Mouse (Mus musculus) embryonic facial prominence, embryonic 12.5 days (tissue): ENCODE data around the gene Kazn. TPM values are rescaled to one million over a fixed set of nuclear protein-coding genes. Genes with fewer than 3 reads are reported as not detected.

ENCODE experiments used
- ATAC-seq: fragments of 200-750 bp; cut with Nextera tagmentation; 2 replicates; pipeline ENCODE4 v1.8.0; 2017; ENCODE audit not compliant: insufficient number of reproducible peaks, insufficient read depth, low FRiP score, low TSS enrichment
- H3K27ac ChIP-seq: fragments of 300-500 bp; sonication (generic); 2 replicates; pipeline ENCODE4 v1.5.1; 2016; ENCODE audit warnings: mild to moderate bottlenecking
- H3K27me3 ChIP-seq: fragments of 300-500 bp; sonication (generic); 2 replicates; pipeline ENCODE4 v1.6.1; 2016; ENCODE audit warnings: mild to moderate bottlenecking, moderate library complexity
- H3K36me3 ChIP-seq: fragments of 300-500 bp; sonication (generic); 2 replicates; pipeline ENCODE4 v1.6.1; 2016; ENCODE audit warnings: mild to moderate bottlenecking
- H3K4me1 ChIP-seq: fragments of 300-500 bp; sonication (generic); 2 replicates; pipeline ENCODE4 v1.6.1; 2016
- H3K4me2 ChIP-seq: fragments of 300-500 bp; sonication (generic); replicated peaks from 2 replicates; pipeline ENCODE4 v1.6.1; 2016; ENCODE audit warnings: mild to moderate bottlenecking, moderate library complexity
- H3K4me3 ChIP-seq: fragments of 300-500 bp; sonication (generic); 2 replicates; pipeline ENCODE4 v1.5.1; 2016; ENCODE audit warnings: mild to moderate bottlenecking
- H3K9ac ChIP-seq: fragments of 300-500 bp; sonication (generic); 2 replicates; pipeline ENCODE4 v1.6.1; 2016; ENCODE audit warnings: mild to moderate bottlenecking, moderate library complexity
- H3K9me3 ChIP-seq: fragments of 300-500 bp; sonication (generic); 2 replicates; pipeline ENCODE4 v1.6.1; 2016; ENCODE audit warnings: mild to moderate bottlenecking, moderate library complexity
- WGBS: fragments of 180-500 bp; shearing (Covaris S2); methylation state at CpG from one replicate; pipeline ENCODE4 v1.1.7; 2016; 5-methylcytosine and 5-hydroxymethylcytosine counted together
- polyA plus RNA-seq: library from polyadenylated mRNA; unstranded; fragments of >200 nt; fragmentation: Nextera tagmentation; extraction: Ambion mirVana; gene quantifications from 2 replicates; pipeline ENCODE4 v1.2.1, GENCODE M21; 2016

The Kazn gene
- 23.1 and 24.2 TPM in 2 replicates for polyA plus RNA-seq

DNA sequence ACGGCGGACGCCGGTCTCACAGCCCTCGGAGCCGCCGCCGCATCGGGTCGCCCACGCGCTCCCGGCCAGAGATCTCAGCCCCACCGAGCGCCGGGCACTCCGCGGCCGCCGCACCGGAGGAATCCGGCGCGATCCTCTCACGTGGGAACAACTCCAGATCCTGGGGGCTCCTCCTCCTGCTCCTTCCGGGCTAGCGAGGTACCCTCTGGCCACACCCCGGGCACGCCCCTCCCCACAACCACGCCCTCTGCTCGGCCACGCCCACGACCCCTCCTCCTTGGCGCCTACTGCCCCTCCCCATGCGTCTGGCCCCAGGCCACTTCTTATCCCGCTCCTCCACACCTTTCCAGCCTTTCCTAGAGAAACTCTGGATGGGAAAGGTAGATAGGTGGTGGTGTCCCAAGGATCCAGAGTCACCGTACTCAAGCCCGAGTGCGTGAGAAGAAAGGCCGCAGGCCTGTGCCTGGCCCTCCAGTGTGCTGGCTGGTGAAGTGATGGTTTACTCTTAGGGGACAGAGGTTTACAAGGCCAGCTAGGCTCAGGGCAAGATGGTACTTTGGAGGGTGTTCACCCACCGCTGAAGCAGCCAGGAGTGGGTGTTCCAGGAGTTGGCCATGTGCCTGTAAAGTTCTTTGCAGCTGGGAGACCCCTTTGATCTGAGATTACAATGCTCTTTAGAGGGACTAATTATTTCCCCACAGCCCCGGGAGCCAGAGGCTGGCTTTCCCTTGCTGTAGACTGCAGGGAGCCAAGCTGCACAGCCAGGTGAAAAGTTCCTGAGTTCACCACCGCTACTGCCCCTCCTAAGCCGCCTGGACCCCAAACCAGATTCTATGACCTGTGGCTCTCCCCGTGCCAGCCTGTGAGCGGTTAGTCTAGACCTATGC lies at the start of gene Kazn:
TSS of gene Kazn (minus strand) at position 162 of the 887 bp plus-strand sequence.
- Histone ChIP-seq H3K27ac (peak within 1 kb of the TSS; percentile 77), H3K4me1 (peaks cover 30% of the 10 kb centered on the region), H3K9ac (peak within 1 kb of the TSS; percentile 78), H3K27me3 (no peaks in the 10 kb centered on the region), H3K4me2 (peak within 1 kb of the TSS; percentile 96), H3K36me3 (no peaks in the 10 kb centered on the region), H3K9me3 (no peaks in the 10 kb centered on the region), H3K4me3 (peak within 1 kb of the TSS; percentile 65)
- WGBS = 4% methylated on average over 46 of the region's 46 CpGs
- ATAC-seq = peak; percentile 52

DNA sequence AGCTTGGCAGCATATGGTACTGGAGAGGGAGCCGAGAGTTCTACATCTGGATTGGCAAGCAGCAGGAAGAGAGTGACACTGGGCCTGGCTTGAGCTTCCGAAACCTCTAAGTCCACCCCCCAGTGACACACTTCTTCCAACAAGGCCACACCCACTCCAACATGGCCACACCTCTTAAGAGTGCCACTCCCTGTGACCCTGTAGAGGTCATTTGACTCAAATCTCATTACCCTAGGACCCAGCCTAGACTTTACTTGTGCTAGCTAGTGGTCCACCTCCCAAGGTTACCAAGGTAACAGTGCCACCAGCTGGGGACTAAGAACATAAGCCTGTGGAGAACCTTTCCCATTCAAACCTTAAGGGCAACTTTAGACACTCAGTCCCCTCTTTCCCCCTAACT lies 46.3 kb upstream of the Kazn start:
- WGBS = 96% methylated on average over 2 of the region's 2 CpGs
- H3K9ac ChIP-seq = no peak overlapping the region
- no peak overlapping the region for H3K4me3 ChIP-seq
- no peaks in the 10 kb centered on the region for H3K27me3 ChIP-seq
- H3K27ac ChIP-seq = no peak overlapping the region
- peaks cover 5% of the 10 kb centered on the region; the same call in 1 of the 2 replicates for H3K9me3 ChIP-seq
- no peak for ATAC-seq
- H3K4me2 ChIP-seq = no peak overlapping the region
- H3K36me3 ChIP-seq = no peaks in the 10 kb centered on the region
- no peaks in the 10 kb centered on the region for H3K4me1 ChIP-seq

DNA sequence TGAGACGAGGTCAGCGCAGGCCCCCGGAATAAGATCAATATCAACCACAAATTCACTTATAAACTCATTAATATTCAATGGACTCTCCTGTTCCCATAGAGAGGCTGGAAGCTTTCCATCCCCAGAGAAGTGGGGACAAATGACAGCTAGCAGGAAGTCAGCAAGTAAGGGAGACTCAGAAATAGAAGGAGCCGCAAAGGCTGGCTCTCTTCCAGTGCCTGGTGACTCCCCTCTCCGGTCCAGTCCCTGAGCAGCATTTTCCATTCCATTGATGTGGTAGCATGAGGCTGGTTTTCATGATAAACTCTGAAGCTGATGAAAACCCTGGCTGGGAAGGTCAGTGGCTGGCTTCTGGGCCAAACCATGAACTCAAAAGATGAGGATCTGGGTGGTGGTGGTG lies 44.7 kb upstream of the Kazn start:
- Histone ChIP-seq H3K27ac (no peak overlapping the region), H3K36me3 (no peaks in the 10 kb centered on the region), H3K27me3 (no peaks in the 10 kb centered on the region), H3K4me1 (no peaks in the 10 kb centered on the region), H3K4me2 (no peak overlapping the region), H3K4me3 (no peak overlapping the region), H3K9ac (no peak overlapping the region), H3K9me3 (peaks cover 5% of the 10 kb centered on the region; the same call in 1 of the 2 replicates)
- no peak for ATAC-seq
- WGBS = 89% methylated on average over 5 of the region's 5 CpGs

- Histone ChIP-seq H3K36me3 (no peaks in the 10 kb centered on the region), H3K4me1 (peaks cover 12% of the 10 kb centered on the region), H3K4me2 (peak overlapping the region; percentile 22; the same call in 1 of the 2 replicates), H3K9ac (no peak overlapping the region), H3K9me3 (no peaks in the 10 kb centered on the region), H3K27ac (peak overlapping the region; percentile 36; the same call in 1 of the 2 replicates), H3K4me3 (no peak overlapping the region), H3K27me3 (no peaks in the 10 kb centered on the region)
- WGBS = 85% methylated on average over 6 of the region's 6 CpGs
- ATAC-seq = no peak
Observed at GRCm38 (mm10) chr4:142278197-142278575, 39.0 kb upstream of the Kazn start.

DNA sequence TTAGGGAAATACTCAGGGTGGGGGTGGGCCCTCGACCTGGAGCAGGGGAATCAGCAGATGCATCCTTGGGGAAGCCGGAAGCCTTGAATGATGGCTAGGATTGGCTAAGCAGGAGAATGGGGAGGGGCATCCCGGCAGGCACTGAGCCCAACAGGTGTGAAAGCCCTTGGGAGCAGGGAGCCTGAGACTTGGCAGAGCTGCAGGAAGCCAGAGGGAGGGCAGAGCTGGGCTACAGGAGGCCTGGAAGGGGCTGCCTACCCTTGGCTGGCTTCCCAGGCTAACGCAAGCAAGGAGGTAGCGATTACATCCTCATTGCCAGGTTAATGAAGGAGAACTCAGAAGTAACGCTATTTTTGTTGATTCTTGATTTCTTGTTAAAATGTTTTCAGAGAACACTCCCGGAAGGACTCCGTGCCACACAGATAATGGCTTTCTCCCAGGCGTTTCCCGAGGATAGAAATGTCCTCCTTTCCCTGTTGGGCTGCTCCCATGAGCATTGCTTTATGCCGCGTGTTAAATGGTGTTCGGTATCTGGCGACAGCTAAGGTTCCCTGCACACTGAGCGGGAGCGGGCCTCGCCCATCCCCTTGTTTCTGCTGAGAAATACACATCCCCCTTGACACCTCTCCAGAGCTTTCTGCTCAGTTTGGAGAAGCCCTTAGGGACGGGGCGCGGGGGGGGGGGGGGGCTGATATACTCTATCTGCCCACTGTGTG lies 38.4 kb upstream of the Kazn start:
- no peak overlapping the region for H3K4me3 ChIP-seq
- WGBS = 37% methylated on average over 20 of the region's 20 CpGs
- H3K4me2 ChIP-seq = peak overlapping the region; percentile 22; the same call in 1 of the 2 replicates
- H3K36me3 ChIP-seq = no peaks in the 10 kb centered on the region
- peaks cover 12% of the 10 kb centered on the region for H3K4me1 ChIP-seq
- no peak overlapping the region for H3K9ac ChIP-seq
- no peaks in the 10 kb centered on the region for H3K27me3 ChIP-seq
- ATAC-seq = peak; percentile 78
- H3K27ac ChIP-seq = peak overlapping the region; percentile 36; the same call in 1 of the 2 replicates
- no peaks in the 10 kb centered on the region for H3K9me3 ChIP-seq

- no peaks in the 10 kb centered on the region for H3K27me3 ChIP-seq
- no peak for ATAC-seq
- H3K9me3 ChIP-seq = no peaks in the 10 kb centered on the region
- H3K9ac ChIP-seq = no peak overlapping the region
- 39% methylated on average over 2 of the region's 2 CpGs for WGBS
- peaks cover 15% of the 10 kb centered on the region for H3K4me1 ChIP-seq
- no peaks in the 10 kb centered on the region for H3K36me3 ChIP-seq
- no peak overlapping the region for H3K4me3 ChIP-seq
- H3K27ac ChIP-seq = no peak overlapping the region
- no peak overlapping the region for H3K4me2 ChIP-seq
Observed at GRCm38 (mm10) chr4:142275242-142275641, 36.0 kb upstream of the Kazn start.

GRCm38 (mm10) chr4:142274441-142275234 lies 35.4 kb upstream of the Kazn start:
- H3K9ac ChIP-seq = no peak overlapping the region
- no peaks in the 10 kb centered on the region for H3K27me3 ChIP-seq
- no peak for ATAC-seq
- H3K27ac ChIP-seq = no peak overlapping the region
- H3K4me2 ChIP-seq = no peak overlapping the region
- peaks cover 15% of the 10 kb centered on the region for H3K4me1 ChIP-seq
- H3K9me3 ChIP-seq = no peaks in the 10 kb centered on the region
- no peaks in the 10 kb centered on the region for H3K36me3 ChIP-seq
- no peak overlapping the region for H3K4me3 ChIP-seq
- 66% methylated on average over 11 of the region's 11 CpGs for WGBS

- no peak overlapping the region for H3K9ac ChIP-seq
- H3K4me3 ChIP-seq = no peak overlapping the region
- no peaks in the 10 kb centered on the region for H3K27me3 ChIP-seq
- H3K27ac ChIP-seq = no peak overlapping the region
- no peak for ATAC-seq
- 82% methylated on average over 3 of the region's 3 CpGs for WGBS
- H3K9me3 ChIP-seq = peaks cover 5% of the 10 kb centered on the region; the same call in 1 of the 2 replicates
- H3K4me2 ChIP-seq = no peak overlapping the region
- peaks cover 13% of the 10 kb centered on the region for H3K4me1 ChIP-seq
- no peaks in the 10 kb centered on the region for H3K36me3 ChIP-seq
Observed at GRCm38 (mm10) chr4:142271506-142271905, 32.3 kb upstream of the Kazn start.

DNA sequence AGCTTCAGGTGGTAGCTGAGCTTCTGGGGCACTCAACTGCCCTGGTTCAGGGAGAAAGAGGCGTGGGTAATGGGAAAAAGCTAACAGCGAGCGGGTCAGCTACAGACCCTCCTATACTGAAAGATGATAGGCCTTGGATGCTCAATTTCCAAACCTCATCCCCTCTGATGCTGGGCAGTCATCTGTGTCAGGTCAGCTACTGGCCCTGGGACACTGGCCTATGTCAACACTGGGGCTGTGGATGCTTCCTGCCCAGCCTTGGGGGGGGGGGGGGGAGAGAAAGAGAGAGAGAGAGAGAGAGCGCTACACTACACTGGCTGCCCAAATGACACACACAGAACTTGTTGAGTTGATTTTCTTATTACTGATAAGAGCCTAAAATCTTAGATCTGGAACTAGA lies 28.6 kb upstream of the Kazn start:
- peaks cover 5% of the 10 kb centered on the region; the same call in 1 of the 2 replicates for H3K9me3 ChIP-seq
- H3K9ac ChIP-seq = no peak overlapping the region
- H3K27me3 ChIP-seq = no peaks in the 10 kb centered on the region
- H3K4me2 ChIP-seq = no peak overlapping the region
- peaks cover 22% of the 10 kb centered on the region for H3K4me1 ChIP-seq
- 32% methylated on average over 4 of the region's 4 CpGs for WGBS
- no peaks in the 10 kb centered on the region for H3K36me3 ChIP-seq
- no peak for ATAC-seq
- H3K4me3 ChIP-seq = no peak overlapping the region
- H3K27ac ChIP-seq = no peak overlapping the region

DNA sequence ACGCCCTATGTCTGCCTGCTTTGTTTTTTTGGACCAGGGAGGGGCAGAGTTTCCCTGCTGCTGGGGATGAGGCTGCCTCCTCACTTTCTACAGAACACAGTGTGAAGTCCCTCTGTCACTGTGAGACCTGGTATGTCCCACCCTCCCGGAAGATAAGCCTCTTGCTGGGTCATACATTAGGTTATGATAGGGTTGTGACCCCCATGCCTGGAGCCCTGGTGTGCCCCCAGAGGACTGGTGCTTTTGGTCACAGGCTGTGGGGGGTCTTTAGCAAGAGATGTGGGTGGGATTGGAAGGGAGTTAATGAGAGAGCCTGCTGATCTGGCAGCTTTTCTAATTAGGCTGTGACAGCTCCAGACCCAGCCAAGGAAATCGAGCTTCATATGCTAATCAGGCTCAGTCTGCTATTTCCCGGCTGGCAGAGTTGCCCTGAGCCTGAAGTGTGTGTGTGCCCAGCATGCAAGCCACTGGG lies 28.2 kb upstream of the Kazn start:
- Histone ChIP-seq H3K9ac (no peak overlapping the region), H3K27ac (no peak overlapping the region), H3K4me3 (no peak overlapping the region), H3K27me3 (no peaks in the 10 kb centered on the region), H3K9me3 (peaks cover 5% of the 10 kb centered on the region; the same call in 1 of the 2 replicates), H3K36me3 (no peaks in the 10 kb centered on the region), H3K4me2 (no peak overlapping the region), H3K4me1 (peaks cover 22% of the 10 kb centered on the region)
- 15% methylated on average over 4 of the region's 4 CpGs for WGBS
- 0 out of 2 replicates have a peak, but pooled peaks have one; percentile 19 for ATAC-seq

DNA sequence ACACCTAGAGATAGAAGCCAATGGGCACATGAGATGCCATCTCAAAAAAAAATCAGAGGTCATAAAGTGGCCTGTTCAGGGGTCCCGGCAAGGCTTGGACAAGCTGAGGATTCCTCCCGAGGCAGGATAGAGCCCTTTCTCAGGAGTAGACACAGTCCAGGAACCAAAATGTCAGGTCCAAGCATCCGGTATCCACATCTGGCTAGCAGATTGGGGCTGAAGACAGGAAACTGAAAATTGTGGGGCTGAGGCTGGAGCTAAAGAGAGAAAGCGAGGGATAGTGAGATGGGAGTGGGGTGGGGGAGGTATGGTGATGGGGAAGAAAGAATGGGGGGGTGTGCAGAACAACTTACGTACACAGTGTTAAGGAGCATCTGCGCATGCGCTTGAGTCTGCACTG lies 25.1 kb upstream of the Kazn start:
- no peak overlapping the region for H3K9ac ChIP-seq
- H3K4me1 ChIP-seq = peaks cover 19% of the 10 kb centered on the region
- peak overlapping the region; percentile 60; the same call in 1 of the 2 replicates for H3K27ac ChIP-seq
- ATAC-seq = no peak; the same call in 1 of the 2 replicates
- 63% methylated on average over 7 of the region's 7 CpGs for WGBS
- no peak overlapping the region for H3K4me2 ChIP-seq
- H3K27me3 ChIP-seq = no peaks in the 10 kb centered on the region
- peaks cover 5% of the 10 kb centered on the region; the same call in 1 of the 2 replicates for H3K9me3 ChIP-seq
- H3K36me3 ChIP-seq = no peaks in the 10 kb centered on the region
- H3K4me3 ChIP-seq = no peak overlapping the region
